Mouse (Mus musculus) granulocyte monocyte progenitor cell, adult 5-6 weeks (primary cell): ENCODE measurements around the gene Sdk2. TPM values are rescaled to one million over a fixed set of nuclear protein-coding genes. Genes with fewer than 3 reads are reported as not detected.

Experiments
- ATAC-seq: replicated peaks from 2 replicates; pipeline ENCODE4 v1.8.0; 2016; ENCODE audit warnings: mild to moderate bottlenecking, moderate TSS enrichment, inconsistent platforms; ENCODE audit not compliant: poor library complexity, severe bottlenecking
- total RNA-seq, 2 experiments: library from RNA; stranded (forward) in 1 of 2; stranded (reverse) in 1 of 2; fragments of 200-712, 200-1000 nt in 1 of 2; fragments of >200 nt in 1 of 2; fragmentation: Nextera tagmentation in 1 of 2; gene quantifications; 2 replicates each; pipeline ENCODE4 v1.2.3; 2014 to 2017

Sdk2 gene
- total RNA-seq, 2 experiments from 2014 or later = not detected

DNA sequence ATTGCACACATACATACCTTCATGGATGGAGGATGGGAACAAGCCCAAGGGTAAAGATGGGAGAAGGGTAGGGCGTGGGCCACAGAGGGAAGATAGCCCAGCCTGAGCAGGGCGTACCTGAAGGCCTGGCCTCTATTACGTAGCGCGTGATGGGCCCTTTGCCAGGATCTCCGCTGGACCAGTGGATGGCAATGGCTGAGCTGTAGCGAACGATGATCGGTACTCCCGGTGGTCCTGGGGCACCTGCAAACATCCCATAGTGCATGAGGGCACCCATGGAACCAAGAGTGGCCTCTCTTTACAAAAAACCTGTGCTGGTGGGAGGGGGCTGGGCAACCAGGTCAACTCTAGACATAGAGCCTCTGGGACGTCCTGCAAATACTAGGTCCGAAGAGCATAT, 266.8 kb downstream of the Sdk2 start:
- no peak for ATAC-seq

DNA sequence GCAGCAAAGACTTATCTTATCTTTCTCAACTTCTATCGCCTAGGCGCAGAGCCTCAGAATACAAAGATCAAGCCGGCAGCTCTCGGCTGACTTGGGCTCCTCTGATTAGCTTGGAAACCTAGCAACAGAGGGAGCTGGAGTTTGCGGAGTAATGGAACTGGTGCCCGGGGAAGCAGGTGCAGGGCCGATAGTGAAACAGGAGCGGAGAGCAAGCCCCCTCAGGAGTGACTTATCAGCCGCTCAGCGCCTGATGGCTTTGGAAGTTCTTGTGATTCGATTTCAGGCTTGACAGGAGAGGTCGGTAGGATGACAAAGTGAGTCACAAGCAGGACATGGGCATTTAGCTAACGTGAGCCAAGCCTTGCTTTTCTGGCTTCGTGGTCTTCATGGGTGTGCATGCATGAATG, 267.8 kb downstream of the Sdk2 start:
- ATAC-seq = no peak

DNA sequence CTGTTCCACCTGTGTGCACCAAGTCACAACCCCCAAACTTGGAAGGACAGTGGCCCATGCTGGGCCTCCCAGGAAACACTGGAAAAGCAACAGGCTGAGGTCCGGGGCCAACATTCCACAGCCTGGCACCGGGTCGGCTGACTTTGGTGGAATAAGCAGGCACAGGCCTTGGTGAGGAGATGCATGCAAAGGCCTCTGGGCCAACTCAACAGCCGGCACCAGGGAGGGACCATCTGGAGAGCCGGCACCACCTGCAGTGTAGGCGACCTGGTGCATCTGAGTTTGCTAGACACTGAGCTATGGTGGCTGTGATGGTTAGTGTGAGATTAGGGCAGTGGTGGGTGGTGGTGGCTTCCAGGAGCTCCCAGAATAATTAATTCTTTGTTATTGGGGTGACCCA, 268.8 kb downstream of the Sdk2 start:
- ATAC-seq = no peak

DNA sequence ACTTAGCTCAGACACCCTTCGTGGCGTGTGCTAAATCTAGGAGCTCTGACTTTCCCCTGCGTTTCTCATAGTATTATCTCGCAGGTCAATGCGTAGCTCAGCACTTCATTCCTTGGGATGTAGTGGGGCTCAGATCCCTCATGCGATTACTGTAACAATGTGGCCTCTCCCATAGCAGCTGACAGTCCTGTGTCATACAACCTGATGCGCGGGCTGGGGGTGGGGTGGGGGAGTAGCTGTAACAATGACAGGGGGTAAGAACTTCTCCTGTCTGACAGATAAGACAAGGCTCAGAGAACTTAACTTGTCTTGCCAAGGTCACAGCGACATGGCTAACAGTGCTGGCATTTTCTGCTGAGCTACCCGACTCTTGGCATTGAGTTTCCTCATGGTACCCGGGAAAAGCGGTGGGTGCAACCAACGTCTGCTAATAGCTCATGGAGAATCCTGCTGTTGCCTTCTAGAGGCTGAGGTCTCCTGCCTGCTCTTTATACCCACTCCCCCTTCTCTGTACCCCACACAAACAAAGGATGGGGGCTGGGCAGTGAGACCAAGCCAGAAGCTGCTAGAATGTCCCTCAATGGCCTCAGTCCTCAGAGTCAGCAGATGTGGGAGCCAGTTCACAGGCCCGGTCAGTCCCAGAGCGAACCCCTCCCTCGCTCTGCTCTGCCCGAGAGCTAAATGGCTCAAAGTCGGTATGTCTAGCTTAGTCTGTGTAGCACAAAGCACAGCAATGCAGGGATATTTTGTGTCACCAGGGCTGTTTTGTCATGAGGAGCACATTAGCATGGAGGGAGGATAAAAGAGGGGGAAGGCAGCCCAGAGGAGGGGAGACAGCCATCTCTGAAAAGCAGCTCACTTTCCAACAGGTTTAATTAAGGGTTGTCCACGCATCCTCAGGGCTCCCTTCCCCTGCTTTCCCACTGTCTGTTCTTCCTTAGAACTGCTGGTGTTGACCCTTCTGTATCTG, 269.5 kb downstream of the Sdk2 start:
- no peak for ATAC-seq

- ATAC-seq = no peak
Measured at GRCm38 (mm10) chr11:113795846-113796245, 271.0 kb downstream of the Sdk2 start.

DNA sequence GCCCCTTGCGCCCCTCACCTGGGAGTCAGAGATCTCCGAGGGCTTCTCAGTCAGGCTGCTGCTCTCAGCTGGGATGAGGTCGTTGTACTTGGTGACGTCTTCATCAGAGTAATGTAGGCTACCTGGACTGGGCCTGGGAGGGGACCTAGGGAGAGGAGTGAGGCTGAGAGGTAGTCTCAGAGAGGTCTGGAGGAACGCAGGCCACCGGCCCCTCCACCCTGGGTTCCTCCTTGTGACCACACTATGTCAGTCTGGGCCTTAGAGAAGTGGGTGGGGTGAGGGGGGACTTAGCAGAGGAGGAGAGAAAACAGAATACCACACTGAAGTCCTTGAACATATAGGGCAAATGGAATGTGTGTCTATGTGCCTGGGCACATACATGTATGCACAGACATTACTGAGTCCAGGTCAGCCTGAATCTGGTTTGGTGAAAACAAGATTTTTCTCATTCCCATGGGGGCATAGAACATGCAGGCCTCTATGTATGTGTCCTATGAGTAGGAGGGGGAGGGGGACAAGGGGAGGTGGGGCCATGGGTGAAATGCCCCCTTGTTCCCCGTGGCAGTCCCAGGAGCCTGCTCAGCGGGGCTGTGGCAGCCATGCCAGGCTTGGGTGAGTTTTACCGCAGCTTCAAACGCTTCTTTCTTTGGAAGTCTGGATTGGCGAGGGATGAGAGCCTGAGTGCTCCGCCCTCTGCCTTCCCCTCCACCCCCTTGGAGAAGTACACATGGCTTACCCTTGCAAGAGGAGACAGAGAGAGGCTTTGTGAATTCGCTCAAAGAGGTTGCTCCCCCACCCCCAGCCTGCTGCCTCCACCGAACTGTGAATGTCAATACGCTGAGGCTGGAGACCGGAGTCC, 275.3 kb downstream of the Sdk2 start:
- no peak for ATAC-seq

GRCm38 (mm10) chr11:113789101-113789500, 277.7 kb downstream of the Sdk2 start:
- no peak for ATAC-seq

- ATAC-seq = peak; percentile 47; the same call in 1 of the 2 replicates
Measured at GRCm38 (mm10) chr11:113788183-113788789, 278.6 kb downstream of the Sdk2 start.

DNA sequence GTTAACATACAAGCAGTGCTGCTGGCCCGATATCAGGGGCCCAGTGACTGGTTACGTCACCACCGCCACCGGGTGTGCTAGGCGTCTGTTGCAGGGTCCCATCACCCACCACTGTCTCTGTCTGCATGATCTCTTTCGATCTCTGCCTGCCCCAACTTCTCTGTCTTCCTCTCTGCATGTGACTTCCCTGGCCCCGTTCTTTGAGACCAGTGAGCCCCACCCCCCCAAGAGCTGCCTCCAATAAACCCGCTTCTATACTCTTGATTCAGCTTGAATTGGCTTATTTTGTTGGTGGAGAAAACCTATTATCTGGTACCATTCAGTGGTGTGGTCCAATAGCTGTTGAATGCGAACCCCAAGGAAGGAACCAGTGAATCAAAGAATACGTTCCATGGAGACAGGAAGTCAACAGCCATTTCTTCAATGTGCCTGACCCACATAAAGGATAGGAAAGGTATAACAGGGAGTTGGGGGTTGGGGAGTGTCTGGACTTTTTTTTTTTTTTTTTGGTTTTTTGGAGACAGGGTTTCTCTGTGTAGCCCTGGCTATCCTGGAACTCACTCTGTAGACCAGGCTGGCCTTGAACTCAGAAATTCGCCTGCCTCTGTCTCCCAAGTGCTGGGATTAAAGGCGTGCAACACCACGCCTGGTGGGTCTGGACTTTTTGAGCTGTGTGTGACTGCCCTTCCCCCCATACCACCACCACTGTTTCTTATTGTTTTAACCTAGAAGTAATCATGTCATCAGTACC, 279.2 kb downstream of the Sdk2 start:
- peak; percentile 52 for ATAC-seq

- ATAC-seq = peak; percentile 62
Measured at GRCm38 (mm10) chr11:113787009-113787408, 279.8 kb downstream of the Sdk2 start.

- no peak for ATAC-seq
Measured at GRCm38 (mm10) chr11:113786395-113786794, 280.5 kb downstream of the Sdk2 start.

DNA sequence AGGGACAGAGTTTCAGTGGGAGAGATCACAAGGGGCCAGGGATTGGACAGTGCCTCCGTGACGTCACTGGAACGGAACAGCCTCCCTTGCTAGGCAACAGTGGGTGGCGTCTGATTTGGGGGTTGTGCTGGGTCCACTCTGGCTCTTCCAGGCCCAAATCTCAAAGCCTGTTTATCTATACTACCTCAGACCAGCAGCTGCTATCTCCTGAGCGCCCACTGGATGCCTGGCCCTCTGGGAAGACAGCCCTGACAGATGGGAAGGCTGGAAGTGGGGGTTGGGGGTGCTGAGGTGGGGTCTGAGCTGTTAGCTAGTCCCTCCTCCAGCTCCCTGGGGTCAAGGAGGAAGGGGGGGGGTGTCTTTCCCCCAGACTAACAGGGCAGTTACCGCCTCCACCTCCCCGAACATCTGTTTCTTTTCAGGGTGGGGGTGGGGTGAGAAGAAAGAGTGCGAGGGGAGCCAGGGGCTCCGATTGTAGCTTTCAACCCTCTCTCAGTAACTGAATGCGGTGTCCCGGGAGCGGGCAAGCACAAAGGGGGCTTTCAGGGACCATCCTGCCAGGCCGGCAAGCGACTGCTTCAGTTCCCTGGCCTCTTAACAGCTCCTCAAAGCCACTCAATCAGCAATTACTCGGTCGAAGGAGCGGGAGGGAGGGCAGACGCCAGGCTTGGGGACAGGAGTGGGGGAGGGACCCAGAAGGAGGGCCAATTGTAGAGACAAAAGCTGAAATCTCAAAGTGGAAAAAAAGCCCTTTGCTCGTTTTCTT, 281.3 kb downstream of the Sdk2 start:
- no peak for ATAC-seq

DNA sequence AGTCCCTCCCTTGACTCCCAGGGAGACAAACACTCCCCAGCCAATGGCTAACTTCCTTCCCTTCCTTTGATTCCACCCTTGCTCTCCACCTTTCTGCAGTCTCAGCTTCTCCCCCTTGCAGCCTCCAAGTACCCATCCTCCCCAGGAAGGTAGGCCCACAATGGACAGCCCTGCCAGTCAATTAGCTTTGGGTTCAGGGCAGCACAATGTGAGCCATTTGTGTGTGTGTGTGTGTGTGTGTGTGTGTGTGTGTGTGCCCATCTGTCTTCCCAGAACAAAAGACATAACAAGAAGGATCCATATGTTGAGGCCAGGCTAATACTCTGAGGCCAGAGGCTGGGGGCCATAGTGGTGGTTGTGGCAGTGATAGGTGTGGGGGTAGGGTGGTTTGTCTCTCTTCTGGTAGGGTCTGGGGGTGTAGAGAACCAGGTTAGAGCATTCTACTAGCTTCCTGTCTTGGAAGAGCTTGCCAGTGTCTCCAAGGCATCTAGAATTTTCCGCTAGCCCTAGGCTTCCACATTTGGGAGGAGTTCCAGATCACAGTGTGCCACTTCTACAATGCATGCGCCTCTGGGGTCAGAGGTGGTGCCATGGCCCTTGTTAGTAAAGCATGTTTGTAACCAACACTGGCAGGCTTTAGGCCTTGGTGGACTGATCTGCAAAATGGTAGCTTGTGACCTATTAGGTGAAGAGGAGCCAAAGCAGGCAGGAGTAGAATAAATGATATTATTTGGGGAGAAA, 282.0 kb downstream of the Sdk2 start:
- ATAC-seq = no peak

GRCm38 (mm10) chr11:113782496-113782895, 284.4 kb downstream of the Sdk2 start:
- ATAC-seq = no peak

- no peak for ATAC-seq
Measured at GRCm38 (mm10) chr11:113782006-113782405, 284.8 kb downstream of the Sdk2 start.

- no peak; the same call in 1 of the 2 replicates for ATAC-seq
Measured at GRCm38 (mm10) chr11:113779680-113780041, 287.2 kb downstream of the Sdk2 start.

GRCm38 (mm10) chr11:113778733-113779679, 287.8 kb downstream of the Sdk2 start:
- peak; percentile 44 for ATAC-seq
